Mouse (Mus musculus): ENCODE data around the gene Plekhg3.

Plekhg3 gene

GRCm38 (mm10) chr12:76619847-76620246 lies 89.2 kb downstream of the Plekhg3 start:
- DNase-seq (ENCODE audit: low spot score in 2 of 2): no peak

- no peak for DNase-seq (ENCODE audit: low spot score in 2 of 2)
Measured at GRCm38 (mm10) chr12:76623374-76623773, 92.7 kb downstream of the Plekhg3 start.

Measured in spleen, postnatal 10 days (tissue).